Mouse (Mus musculus) liver, adult 2 months (tissue): ENCODE data around the gene Lrrc8c. TPM values are rescaled to one million over a fixed set of nuclear protein-coding genes. Genes with fewer than 3 reads are reported as not detected.

Experiments used
- DNase-seq: peaks from one replicate; pipeline ENCODE4 v3.0.0-alpha.2; 2011; ENCODE audit warnings: low read depth, low spot score; ENCODE audit errors: extremely low read depth
- H3K27ac ChIP-seq: fragments of 200-500 bp; replicated peaks from 2 replicates; pipeline ENCODE4 v1.5.1; 2012; ENCODE audit warnings: low read depth, mild to moderate bottlenecking, control low read depth, inconsistent platforms, low read length; ENCODE audit not compliant: insufficient read depth
- H3K27me3 ChIP-seq: fragments of 200-500 bp; 2 replicates; pipeline ENCODE4 v1.6.1; 2012; ENCODE audit warnings: mild to moderate bottlenecking, moderate library complexity, low read length, inconsistent platforms; ENCODE audit not compliant: control insufficient read depth, insufficient read depth
- H3K36me3 ChIP-seq: fragments of 200-500 bp; 2 replicates; pipeline ENCODE4 v1.6.1; 2012; ENCODE audit warnings: low read length, inconsistent platforms; ENCODE audit not compliant: control insufficient read depth, insufficient read depth
- H3K4me1 ChIP-seq: fragments of 200-500 bp; 2 replicates; pipeline ENCODE4 v1.6.1; 2011; ENCODE audit warnings: low read length; ENCODE audit not compliant: control insufficient read depth, insufficient read depth
- H3K4me3 ChIP-seq: fragments of 200-500 bp; 2 replicates; pipeline ENCODE4 v1.5.1; 2011; ENCODE audit warnings: low read depth, mild to moderate bottlenecking, control low read depth, low read length, moderate library complexity; ENCODE audit not compliant: insufficient read depth
- H3K79me2 ChIP-seq: fragments of 200-500 bp; 2 replicates; pipeline ENCODE4 v1.6.1; 2012; ENCODE audit warnings: inconsistent platforms, mild to moderate bottlenecking, low read length, moderate library complexity; ENCODE audit not compliant: control insufficient read depth, insufficient read depth
- H3K9ac ChIP-seq: fragments of 200-500 bp; 2 replicates; pipeline ENCODE4 v1.6.1; 2012; ENCODE audit warnings: low read depth, mild to moderate bottlenecking, control low read depth, inconsistent platforms, low read length
- CTCF ChIP-seq: fragments of 200-500 bp; IDR thresholded peaks from 2 replicates; pipeline ENCODE4 v1.5.1; 2011; ENCODE audit warnings: low read depth, low read length, control low read depth
- POLR2A ChIP-seq: fragments of 200-500 bp; IDR thresholded peaks from 2 replicates; pipeline ENCODE4 v1.6.1; 2011; ENCODE audit warnings: low read length, control low read depth; ENCODE audit not compliant: insufficient read depth; ENCODE audit errors: extremely low read depth
- WGBS: fragments of 180-500 bp; shearing (Covaris S2); methylation state at CpG from one replicate; pipeline ENCODE4 v1.1.7; 2018; 5-methylcytosine and 5-hydroxymethylcytosine counted together
- polyA plus RNA-seq: library from polyadenylated mRNA; depleted of rRNA; stranded (reverse); fragments of >200 nt; gene quantifications from 2 replicates; pipeline ENCODE4 v1.2.3, GENCODE M21; 2012
- total RNA-seq: library from RNA; depleted of rRNA; stranded (reverse); fragments of >200 nt; gene quantifications from 2 replicates; pipeline ENCODE4 v1.2.3, GENCODE M21; 2014

The Lrrc8c gene
- total and polyA plus RNA-seq, 2 experiments = 1.5 to 3.3 TPM

GRCm38 (mm10) chr5:105649514-105650001 lies 130.4 kb downstream of the Lrrc8c start:
- Histone ChIP-seq H3K79me2 (no peaks in the 10 kb centered on the region), H3K9ac (no peak overlapping the region), H3K4me1 (no peaks in the 10 kb centered on the region), H3K27me3 (no peaks in the 10 kb centered on the region), H3K4me3 (no peak overlapping the region), H3K36me3 (no peaks in the 10 kb centered on the region), H3K27ac (peak overlapping the region; percentile 68)
- TF ChIP-seq POLR2A (no peak), CTCF (no peak)
- DNase-seq = no peak
- 77% methylated on average over 10 of the region's 10 CpGs for WGBS

- Histone ChIP-seq H3K27ac (no peak overlapping the region), H3K36me3 (no peaks in the 10 kb centered on the region), H3K4me1 (no peaks in the 10 kb centered on the region), H3K9ac (no peak overlapping the region), H3K27me3 (no peaks in the 10 kb centered on the region), H3K4me3 (no peak overlapping the region), H3K79me2 (no peaks in the 10 kb centered on the region)
- no peak for TF ChIP-seq CTCF
- TF ChIP-seq POLR2A = no peak
- DNase-seq = no peak
- 83% methylated on average over 8 of the region's 8 CpGs for WGBS
These were observed 131.7 kb downstream of the Lrrc8c start for GRCm38 (mm10) chr5:105650728-105651479.

- 42% methylated on average over 11 of the region's 11 CpGs for WGBS
- Histone ChIP-seq H3K27ac (no peak overlapping the region), H3K9ac (no peak overlapping the region), H3K4me3 (no peak overlapping the region), H3K4me1 (no peaks in the 10 kb centered on the region), H3K79me2 (no peaks in the 10 kb centered on the region), H3K27me3 (no peaks in the 10 kb centered on the region), H3K36me3 (no peaks in the 10 kb centered on the region)
- no peak for TF ChIP-seq POLR2A
- TF ChIP-seq CTCF = no peak
- DNase-seq = peak; percentile 9
These were observed 132.4 kb downstream of the Lrrc8c start for GRCm38 (mm10) chr5:105651561-105651991.

GRCm38 (mm10) chr5:105654237-105655063 lies 135.3 kb downstream of the Lrrc8c start:
- WGBS = 22% methylated on average over 15 of the region's 15 CpGs
- H3K36me3 ChIP-seq = no peaks in the 10 kb centered on the region
- H3K27ac ChIP-seq = no peak overlapping the region
- no peak overlapping the region for H3K4me3 ChIP-seq
- H3K79me2 ChIP-seq = no peaks in the 10 kb centered on the region
- H3K9ac ChIP-seq = no peak overlapping the region
- no peak for TF ChIP-seq POLR2A
- peak; percentile 96 for TF ChIP-seq CTCF
- H3K27me3 ChIP-seq = no peaks in the 10 kb centered on the region
- no peaks in the 10 kb centered on the region for H3K4me1 ChIP-seq
- DNase-seq = peak; percentile 33

GRCm38 (mm10) chr5:105655100-105655734 lies 136.0 kb downstream of the Lrrc8c start:
- no peak overlapping the region for H3K27ac ChIP-seq
- TF ChIP-seq POLR2A = no peak
- no peak for TF ChIP-seq CTCF
- no peaks in the 10 kb centered on the region for H3K79me2 ChIP-seq
- no peaks in the 10 kb centered on the region for H3K4me1 ChIP-seq
- H3K36me3 ChIP-seq = no peaks in the 10 kb centered on the region
- no peak overlapping the region for H3K9ac ChIP-seq
- no peak overlapping the region for H3K4me3 ChIP-seq
- 72% methylated on average over 12 of the region's 12 CpGs for WGBS
- no peaks in the 10 kb centered on the region for H3K27me3 ChIP-seq
- DNase-seq = no peak
